Mouse (Mus musculus) midbrain, embryonic 13.5 days (tissue): ENCODE data around the gene Ism1. TPM values are rescaled to one million over a fixed set of nuclear protein-coding genes. Genes with fewer than 3 reads are reported as not detected.
A peak's percentile ranks its signal among the peaks of the same experiment; 100 is the strongest.

ENCODE experiments used
- ATAC-seq: fragments of 200-750 bp; cut with Nextera tagmentation; 2 replicates; pipeline ENCODE4 v1.8.0; 2017; ENCODE audit warnings: mild to moderate bottlenecking, moderate TSS enrichment, moderate library complexity
- H3K27ac ChIP-seq: fragments of 300-500 bp; sonication (generic); 2 replicates; pipeline ENCODE4 v1.5.1; 2015; ENCODE audit warnings: inconsistent platforms, mild to moderate bottlenecking, moderate library complexity
- H3K27me3 ChIP-seq: fragments of 300-500 bp; sonication (generic); 2 replicates; pipeline ENCODE4 v1.6.1; 2015; ENCODE audit warnings: mild to moderate bottlenecking, inconsistent platforms
- H3K36me3 ChIP-seq: fragments of 300-500 bp; sonication (generic); 2 replicates; pipeline ENCODE4 v1.6.1; 2015; ENCODE audit warnings: mild to moderate bottlenecking, inconsistent platforms
- H3K4me1 ChIP-seq: fragments of 300-500 bp; sonication (generic); replicated peaks from 2 replicates; pipeline ENCODE4 v1.6.1; 2015; ENCODE audit warnings: inconsistent platforms
- H3K4me2 ChIP-seq: fragments of 300-500 bp; sonication (generic); replicated peaks from 2 replicates; pipeline ENCODE4 v1.6.1; 2015; ENCODE audit warnings: moderate library complexity, mild to moderate bottlenecking, inconsistent platforms
- H3K4me3 ChIP-seq: fragments of 300-500 bp; sonication (generic); replicated peaks from 2 replicates; pipeline ENCODE4 v1.5.1; 2015; ENCODE audit warnings: mild to moderate bottlenecking, inconsistent platforms
- H3K9ac ChIP-seq: fragments of 300-500 bp; sonication (generic); replicated peaks from 2 replicates; pipeline ENCODE4 v1.6.1; 2015; ENCODE audit warnings: mild to moderate bottlenecking, inconsistent platforms
- H3K9me3 ChIP-seq: fragments of 300-500 bp; sonication (generic); 2 replicates; pipeline ENCODE4 v1.6.1; 2016; ENCODE audit warnings: mild to moderate bottlenecking, inconsistent platforms
- WGBS: fragments of 180-500 bp; shearing (Covaris S2); methylation state at CpG from one replicate; pipeline ENCODE4 v1.1.7; 2015; 5-methylcytosine and 5-hydroxymethylcytosine counted together
- polyA plus RNA-seq: library from polyadenylated mRNA; unstranded; fragments of >200 nt; fragmentation: Nextera tagmentation; extraction: Ambion mirVana; gene quantifications from 2 replicates; pipeline ENCODE4 v1.2.1, GENCODE M21; 2015

Ism1 gene
- polyA plus RNA-seq, 1 experiment from 2014 or later = 0.50 TPM

DNA sequence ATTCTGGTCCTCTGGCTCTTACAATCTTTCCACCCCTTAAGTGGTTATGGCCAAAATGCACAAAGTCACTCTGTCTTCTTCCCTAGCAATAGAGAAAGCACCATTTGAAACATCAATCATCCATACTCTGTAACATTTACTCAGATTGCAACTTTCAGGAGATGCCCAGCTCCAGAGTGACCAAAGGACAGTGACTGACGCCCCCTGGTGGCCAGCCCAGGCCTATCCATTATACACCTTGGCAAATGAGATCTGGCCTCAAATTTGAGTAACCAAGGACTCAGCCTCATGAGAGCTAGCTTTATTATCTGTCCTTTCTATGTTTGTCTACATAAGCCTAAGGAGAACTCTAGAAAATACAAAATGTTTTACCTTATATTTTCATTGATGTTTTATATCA is 44.7 kb downstream of the Ism1 start:
- Histone ChIP-seq H3K4me2 (no peak overlapping the region), H3K4me3 (no peak overlapping the region), H3K27me3 (no peaks in the 10 kb centered on the region), H3K9ac (no peak overlapping the region), H3K4me1 (0 out of 2 replicates have a peak, but pooled peaks cover 5% of the 10 kb centered on the region), H3K27ac (no peak overlapping the region), H3K9me3 (no peaks in the 10 kb centered on the region), H3K36me3 (no peaks in the 10 kb centered on the region)
- 0% methylated on average over 1 of the region's 1 CpGs for WGBS
- 0 out of 2 replicates have a peak, but pooled peaks have one; percentile 55 for ATAC-seq

DNA sequence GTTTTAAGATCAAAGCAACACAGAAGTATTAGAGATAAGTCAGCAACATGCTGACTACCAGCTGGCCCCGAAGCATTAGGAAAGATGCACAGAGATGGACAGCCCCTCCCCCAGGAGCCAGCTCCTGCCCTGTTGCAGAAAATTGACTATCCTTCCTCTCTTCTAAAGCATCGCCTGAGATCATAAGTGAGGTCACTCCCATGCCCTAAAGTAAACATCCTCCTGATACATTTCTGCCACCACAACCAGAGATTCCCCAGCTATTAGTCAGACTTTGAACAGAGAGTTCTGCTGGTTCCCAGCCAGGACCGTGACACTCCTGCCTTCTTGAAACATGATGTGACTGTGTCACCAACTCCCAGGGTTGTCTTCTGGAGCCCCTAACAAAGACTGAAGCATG is 45.3 kb downstream of the Ism1 start:
- Histone ChIP-seq H3K4me2 (no peak overlapping the region), H3K36me3 (no peaks in the 10 kb centered on the region), H3K27ac (no peak overlapping the region), H3K9me3 (no peaks in the 10 kb centered on the region), H3K9ac (no peak overlapping the region), H3K4me1 (0 out of 2 replicates have a peak, but pooled peaks cover 5% of the 10 kb centered on the region), H3K4me3 (no peak overlapping the region), H3K27me3 (no peaks in the 10 kb centered on the region)
- ATAC-seq = no peak
- 77% methylated on average over 3 of the region's 3 CpGs for WGBS

- Histone ChIP-seq H3K27ac (no peak overlapping the region), H3K9me3 (no peaks in the 10 kb centered on the region), H3K4me3 (no peak overlapping the region), H3K9ac (no peak overlapping the region), H3K36me3 (no peaks in the 10 kb centered on the region), H3K27me3 (no peaks in the 10 kb centered on the region), H3K4me1 (0 out of 2 replicates have a peak, but pooled peaks cover 5% of the 10 kb centered on the region), H3K4me2 (no peak overlapping the region)
- ATAC-seq = no peak; the same call in 1 of the 2 replicates
- WGBS = 64% methylated on average over 4 of the region's 4 CpGs
These were observed 46.3 kb downstream of the Ism1 start for GRCm38 (mm10) chr2:139724202-139724838.

GRCm38 (mm10) chr2:139725328-139725727 is 47.4 kb downstream of the Ism1 start:
- H3K4me2 ChIP-seq = no peak overlapping the region
- H3K4me3 ChIP-seq = no peak overlapping the region
- H3K36me3 ChIP-seq = no peaks in the 10 kb centered on the region
- ATAC-seq = no peak
- no peak overlapping the region for H3K27ac ChIP-seq
- no peak overlapping the region for H3K9ac ChIP-seq
- H3K9me3 ChIP-seq = no peaks in the 10 kb centered on the region
- 0 out of 2 replicates have a peak, but pooled peaks cover 5% of the 10 kb centered on the region for H3K4me1 ChIP-seq
- WGBS = 79% methylated on average over 3 of the region's 3 CpGs
- H3K27me3 ChIP-seq = no peaks in the 10 kb centered on the region

- H3K27ac ChIP-seq = no peak overlapping the region
- 0 out of 2 replicates have a peak, but pooled peaks cover 5% of the 10 kb centered on the region for H3K4me1 ChIP-seq
- no peaks in the 10 kb centered on the region for H3K27me3 ChIP-seq
- H3K4me3 ChIP-seq = no peak overlapping the region
- H3K9me3 ChIP-seq = no peaks in the 10 kb centered on the region
- H3K4me2 ChIP-seq = no peak overlapping the region
- no peaks in the 10 kb centered on the region for H3K36me3 ChIP-seq
- H3K9ac ChIP-seq = no peak overlapping the region
- no peak for ATAC-seq
- WGBS = 92% methylated on average over 2 of the region's 2 CpGs
These were observed 50.1 kb downstream of the Ism1 start for GRCm38 (mm10) chr2:139728060-139728459.

GRCm38 (mm10) chr2:139729377-139729776 is 51.4 kb downstream of the Ism1 start:
- no peak overlapping the region for H3K27ac ChIP-seq
- no peak overlapping the region for H3K9ac ChIP-seq
- no peaks in the 10 kb centered on the region for H3K27me3 ChIP-seq
- WGBS = 83% methylated on average over 5 of the region's 5 CpGs
- H3K4me2 ChIP-seq = no peak overlapping the region
- H3K36me3 ChIP-seq = no peaks in the 10 kb centered on the region
- no peaks in the 10 kb centered on the region for H3K4me1 ChIP-seq
- no peak for ATAC-seq
- H3K9me3 ChIP-seq = no peaks in the 10 kb centered on the region
- no peak overlapping the region for H3K4me3 ChIP-seq

- ATAC-seq = no peak
- Histone ChIP-seq H3K4me2 (no peak overlapping the region), H3K4me1 (peaks cover 10% of the 10 kb centered on the region), H3K9me3 (no peaks in the 10 kb centered on the region), H3K9ac (no peak overlapping the region), H3K27ac (no peak overlapping the region), H3K4me3 (no peak overlapping the region), H3K36me3 (no peaks in the 10 kb centered on the region), H3K27me3 (no peaks in the 10 kb centered on the region)
- 55% methylated on average over 1 of the region's 1 CpGs for WGBS
These were observed 64.4 kb downstream of the Ism1 start for GRCm38 (mm10) chr2:139742381-139742780.

DNA sequence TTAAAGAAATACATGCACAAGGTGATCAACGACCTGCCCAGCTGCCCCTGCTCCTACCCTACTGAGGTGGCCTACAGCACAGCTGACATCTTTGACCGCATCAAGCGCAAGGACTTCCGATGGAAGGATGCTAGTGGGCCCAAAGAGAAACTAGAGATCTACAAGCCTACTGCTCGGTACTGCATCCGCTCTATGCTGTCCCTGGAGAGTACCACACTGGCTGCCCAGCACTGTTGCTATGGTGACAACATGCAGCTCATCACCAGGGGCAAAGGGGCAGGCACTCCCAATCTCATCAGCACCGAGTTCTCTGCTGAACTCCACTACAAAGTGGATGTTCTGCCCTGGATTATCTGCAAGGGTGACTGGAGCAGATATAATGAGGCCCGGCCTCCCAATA is 79.0 kb downstream of the Ism1 start:
- Histone ChIP-seq H3K27me3 (no peaks in the 10 kb centered on the region), H3K4me1 (peaks cover 10% of the 10 kb centered on the region), H3K36me3 (no peaks in the 10 kb centered on the region), H3K4me3 (no peak overlapping the region), H3K4me2 (no peak overlapping the region), H3K9ac (no peak overlapping the region), H3K27ac (no peak overlapping the region), H3K9me3 (no peaks in the 10 kb centered on the region)
- WGBS = 55% methylated on average over 8 of the region's 8 CpGs
- ATAC-seq = peak; percentile 96

DNA sequence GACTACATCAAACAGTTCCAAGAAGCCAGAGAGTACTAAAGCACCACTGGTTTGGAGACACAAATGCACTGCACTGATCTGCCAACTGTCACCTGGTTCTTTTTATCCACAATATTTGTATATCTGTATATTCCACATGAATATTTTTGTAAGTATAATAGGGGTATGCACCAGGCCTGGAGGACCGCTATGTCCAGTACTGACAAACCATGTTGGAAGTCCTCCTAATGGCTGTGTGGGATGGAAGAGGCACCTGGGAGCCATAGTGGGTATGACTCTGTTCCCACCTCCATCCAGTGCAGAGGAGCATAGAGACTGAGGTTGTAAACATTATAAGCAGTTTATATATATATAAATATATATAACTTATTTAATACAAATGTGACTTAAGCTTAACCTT is 79.5 kb downstream of the Ism1 start:
- no peaks in the 10 kb centered on the region for H3K36me3 ChIP-seq
- no peak overlapping the region for H3K27ac ChIP-seq
- WGBS = 85% methylated on average over 1 of the region's 1 CpGs
- no peak overlapping the region for H3K4me2 ChIP-seq
- no peak overlapping the region for H3K4me3 ChIP-seq
- peaks cover 10% of the 10 kb centered on the region for H3K4me1 ChIP-seq
- H3K9ac ChIP-seq = no peak overlapping the region
- no peaks in the 10 kb centered on the region for H3K9me3 ChIP-seq
- no peaks in the 10 kb centered on the region for H3K27me3 ChIP-seq
- peak; percentile 32; the same call in 1 of the 2 replicates for ATAC-seq

- H3K4me3 ChIP-seq = no peak overlapping the region
- H3K27me3 ChIP-seq = no peaks in the 10 kb centered on the region
- H3K9ac ChIP-seq = no peak overlapping the region
- no peaks in the 10 kb centered on the region for H3K9me3 ChIP-seq
- no peak overlapping the region for H3K27ac ChIP-seq
- no peaks in the 10 kb centered on the region for H3K36me3 ChIP-seq
- 82% methylated on average over 5 of the region's 5 CpGs for WGBS
- no peaks in the 10 kb centered on the region for H3K4me1 ChIP-seq
- no peak for ATAC-seq
- no peak overlapping the region for H3K4me2 ChIP-seq
These were observed 86.4 kb downstream of the Ism1 start for GRCm38 (mm10) chr2:139764355-139764754.

DNA sequence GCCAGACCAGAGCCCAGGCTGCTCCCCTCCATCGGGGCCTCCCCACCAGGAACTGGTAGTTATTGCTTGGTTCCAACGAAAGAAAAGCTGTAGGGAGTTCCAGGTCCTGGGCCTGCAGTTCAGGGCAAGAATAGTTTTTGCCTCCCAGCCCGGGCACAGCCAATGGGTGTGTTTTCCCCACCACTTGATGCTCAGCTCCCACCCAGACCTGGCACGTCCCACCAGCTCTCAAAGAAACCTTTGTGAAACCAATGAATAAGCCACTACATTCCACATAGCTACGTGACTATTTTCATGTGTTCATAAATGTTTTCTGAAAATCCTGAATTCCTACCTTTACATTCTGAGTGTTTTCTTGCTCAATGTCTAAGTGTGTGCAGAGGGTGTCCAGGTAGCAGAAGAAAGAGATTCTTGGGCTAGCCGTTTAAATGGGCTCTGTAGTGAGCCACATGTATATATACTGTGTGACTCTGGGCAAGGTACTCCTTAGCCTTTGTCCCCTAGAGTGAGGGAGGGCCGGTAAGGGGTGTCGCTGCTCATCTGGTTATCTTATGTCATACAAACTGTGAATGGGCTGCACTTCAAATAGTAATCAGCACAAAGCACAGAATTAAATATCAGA is 97.1 kb downstream of the Ism1 start:
- H3K27me3 ChIP-seq = no peaks in the 10 kb centered on the region
- H3K36me3 ChIP-seq = no peaks in the 10 kb centered on the region
- no peak overlapping the region for H3K27ac ChIP-seq
- no peaks in the 10 kb centered on the region for H3K9me3 ChIP-seq
- no peak overlapping the region for H3K4me2 ChIP-seq
- H3K4me3 ChIP-seq = no peak overlapping the region
- H3K4me1 ChIP-seq = no peaks in the 10 kb centered on the region
- 85% methylated on average over 8 of the region's 8 CpGs for WGBS
- no peak for ATAC-seq
- no peak overlapping the region for H3K9ac ChIP-seq

DNA sequence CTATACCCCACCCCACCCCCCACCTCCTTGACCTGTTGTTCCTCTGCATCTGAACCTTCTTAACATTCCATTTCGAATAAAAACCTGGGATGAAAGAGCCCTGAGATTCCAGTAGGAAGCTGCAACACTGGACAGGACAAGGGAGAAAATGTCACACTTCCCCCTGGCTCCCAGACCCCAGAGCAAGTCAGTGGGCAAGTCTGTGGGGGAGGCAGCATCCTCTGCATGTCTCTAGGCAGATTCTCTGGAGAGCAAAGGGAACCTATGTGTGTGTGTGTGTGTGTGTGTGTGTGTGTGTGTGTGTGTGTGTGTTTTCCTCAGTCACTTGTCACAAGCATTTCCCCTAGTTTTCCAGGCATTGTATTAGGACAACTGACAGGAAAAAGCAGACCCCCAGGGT is 98.7 kb downstream of the Ism1 start:
- Histone ChIP-seq H3K36me3 (no peaks in the 10 kb centered on the region), H3K27me3 (no peaks in the 10 kb centered on the region), H3K9me3 (no peaks in the 10 kb centered on the region), H3K4me3 (no peak overlapping the region), H3K4me1 (no peaks in the 10 kb centered on the region), H3K27ac (no peak overlapping the region), H3K9ac (no peak overlapping the region), H3K4me2 (no peak overlapping the region)
- ATAC-seq = no peak
- WGBS = 15% methylated on average over 1 of the region's 1 CpGs
